Mouse (Mus musculus) hindbrain, embryonic 13.5 days (tissue): ENCODE results near the gene Mcub. TPM values are rescaled to one million over a fixed set of nuclear protein-coding genes. Genes with fewer than 3 reads are reported as not detected.
A peak's percentile ranks its signal among the peaks of the same experiment; 100 is the strongest.

Experiments used
- ATAC-seq: fragments of 200-750 bp; cut with Nextera tagmentation; 2 replicates; pipeline ENCODE4 v1.8.0; 2017; ENCODE audit warnings: moderate TSS enrichment; ENCODE audit not compliant: low FRiP score
- H3K27ac ChIP-seq: fragments of 300-500 bp; sonication (generic); 2 replicates; pipeline ENCODE4 v1.5.1; 2015; ENCODE audit warnings: inconsistent platforms, mild to moderate bottlenecking, moderate library complexity
- H3K27me3 ChIP-seq: fragments of 300-500 bp; sonication (generic); 2 replicates; pipeline ENCODE4 v1.6.1; 2015; ENCODE audit warnings: mild to moderate bottlenecking, inconsistent platforms
- H3K36me3 ChIP-seq: fragments of 300-500 bp; sonication (generic); 2 replicates; pipeline ENCODE4 v1.6.1; 2015; ENCODE audit warnings: mild to moderate bottlenecking, inconsistent platforms
- H3K4me1 ChIP-seq: fragments of 300-500 bp; sonication (generic); replicated peaks from 2 replicates; pipeline ENCODE4 v1.6.1; 2015; ENCODE audit warnings: inconsistent platforms
- H3K4me2 ChIP-seq: fragments of 300-500 bp; sonication (generic); 2 replicates; pipeline ENCODE4 v1.6.1; 2015; ENCODE audit warnings: inconsistent platforms, mild to moderate bottlenecking, moderate library complexity
- H3K4me3 ChIP-seq: fragments of 300-500 bp; sonication (generic); 2 replicates; pipeline ENCODE4 v1.5.1; 2015; ENCODE audit warnings: mild to moderate bottlenecking, inconsistent platforms
- H3K9ac ChIP-seq: fragments of 300-500 bp; sonication (generic); 2 replicates; pipeline ENCODE4 v1.6.1; 2015; ENCODE audit warnings: mild to moderate bottlenecking, inconsistent platforms
- H3K9me3 ChIP-seq: fragments of 300-500 bp; sonication (generic); 2 replicates; pipeline ENCODE4 v1.6.1; 2016; ENCODE audit warnings: inconsistent platforms
- WGBS: fragments of 180-500 bp; shearing (Covaris S2); methylation state at CpG from one replicate; pipeline ENCODE4 v1.1.7; 2015; 5-methylcytosine and 5-hydroxymethylcytosine counted together
- polyA plus RNA-seq: library from polyadenylated mRNA; unstranded; fragments of >200 nt; fragmentation: Nextera tagmentation; extraction: Ambion mirVana; gene quantifications from 2 replicates; pipeline ENCODE4 v1.2.1, GENCODE M21; 2015

The Mcub gene
- polyA plus RNA-seq, 1 experiment from 2014 or later: 4.0 TPM

- no peak overlapping the region for H3K27ac ChIP-seq
- H3K4me2 ChIP-seq: no peak overlapping the region
- H3K27me3 ChIP-seq: no peaks in the 10 kb centered on the region
- WGBS: 93% methylated on average over 14 of the region's 14 CpGs
- ATAC-seq: no peak
- no peaks in the 10 kb centered on the region for H3K4me1 ChIP-seq
- peaks cover 51% of the 10 kb centered on the region for H3K36me3 ChIP-seq
- H3K4me3 ChIP-seq: no peak overlapping the region
- no peak overlapping the region for H3K9ac ChIP-seq
- H3K9me3 ChIP-seq: no peaks in the 10 kb centered on the region
These were observed 58.0 kb downstream of the Mcub start for GRCm38 (mm10) chr3:129912025-129912424.

GRCm38 (mm10) chr3:129904381-129905132 is 65.4 kb downstream of the Mcub start:
- Histone ChIP-seq H3K27ac (no peak overlapping the region), H3K4me2 (no peak overlapping the region), H3K36me3 (peaks cover 20% of the 10 kb centered on the region), H3K27me3 (no peaks in the 10 kb centered on the region), H3K4me1 (peaks cover 21% of the 10 kb centered on the region), H3K9me3 (no peaks in the 10 kb centered on the region), H3K9ac (no peak overlapping the region), H3K4me3 (no peak overlapping the region)
- WGBS: 92% methylated on average over 7 of the region's 7 CpGs
- ATAC-seq: no peak

- Histone ChIP-seq H3K9ac (no peak overlapping the region), H3K36me3 (peaks cover 13% of the 10 kb centered on the region), H3K27me3 (no peaks in the 10 kb centered on the region), H3K9me3 (no peaks in the 10 kb centered on the region), H3K4me1 (peaks cover 21% of the 10 kb centered on the region), H3K4me2 (no peak overlapping the region), H3K4me3 (no peak overlapping the region), H3K27ac (no peak overlapping the region)
- no peak for ATAC-seq
- 86% methylated on average over 8 of the region's 8 CpGs for WGBS
These were observed 66.1 kb downstream of the Mcub start for GRCm38 (mm10) chr3:129903866-129904265.

- H3K27me3 ChIP-seq: no peaks in the 10 kb centered on the region
- 95% methylated on average over 3 of the region's 3 CpGs for WGBS
- ATAC-seq: no peak
These were observed 66.6 kb downstream of the Mcub start for GRCm38 (mm10) chr3:129903369-129903768.

GRCm38 (mm10) chr3:129901271-129901809 is 68.7 kb downstream of the Mcub start, which contains the start of gene Casp6:
TSS of gene Casp6 (plus strand) at chr3:129901425.
- no peaks in the 10 kb centered on the region for H3K27me3 ChIP-seq
- peak; percentile 93 for ATAC-seq
- WGBS: 1% methylated on average over 34 of the region's 34 CpGs
- H3K36me3 ChIP-seq: peaks cover 5% of the 10 kb centered on the region; the same call in 1 of the 2 replicates
- H3K9ac ChIP-seq: peak within 1 kb of the TSS; percentile 75
- H3K4me3 ChIP-seq: peak within 1 kb of the TSS; percentile 58
- H3K4me2 ChIP-seq: peak within 1 kb of the TSS; percentile 71
- H3K27ac ChIP-seq: peak within 1 kb of the TSS; percentile 40
- H3K4me1 ChIP-seq: peaks cover 21% of the 10 kb centered on the region
- no peaks in the 10 kb centered on the region for H3K9me3 ChIP-seq

More at GRCm38 (mm10) chr3:129903369-129903768, 66.6 kb downstream of the Mcub start:
- no peak overlapping the region for H3K27ac ChIP-seq
- no peak overlapping the region for H3K4me2 ChIP-seq
- H3K4me3 ChIP-seq: no peak overlapping the region
- peaks cover 21% of the 10 kb centered on the region for H3K4me1 ChIP-seq
- H3K36me3 ChIP-seq: peaks cover 9% of the 10 kb centered on the region
- H3K9me3 ChIP-seq: no peaks in the 10 kb centered on the region
- no peak overlapping the region for H3K9ac ChIP-seq

- Histone ChIP-seq H3K27ac (no peak overlapping the region), H3K4me2 (no peak overlapping the region), H3K4me1 (peaks cover 21% of the 10 kb centered on the region), H3K36me3 (peaks cover 14% of the 10 kb centered on the region), H3K27me3 (no peaks in the 10 kb centered on the region), H3K9ac (no peak overlapping the region), H3K4me3 (no peak overlapping the region), H3K9me3 (no peaks in the 10 kb centered on the region)
- no peak for ATAC-seq
- WGBS: 67% methylated on average over 4 of the region's 4 CpGs
These were observed 71.1 kb downstream of the Mcub start for GRCm38 (mm10) chr3:129898886-129899285.

GRCm38 (mm10) chr3:129896591-129896990 is 73.4 kb downstream of the Mcub start:
- 92% methylated on average over 6 of the region's 6 CpGs for WGBS

GRCm38 (mm10) chr3:129893143-129893542 is 76.9 kb downstream of the Mcub start:
- Histone ChIP-seq H3K4me2 (no peak overlapping the region), H3K9ac (no peak overlapping the region), H3K9me3 (no peaks in the 10 kb centered on the region), H3K4me1 (no peaks in the 10 kb centered on the region), H3K27ac (no peak overlapping the region), H3K36me3 (peaks cover 41% of the 10 kb centered on the region), H3K27me3 (no peaks in the 10 kb centered on the region), H3K4me3 (no peak overlapping the region)
- no peak for ATAC-seq
- WGBS: 95% methylated on average over 3 of the region's 3 CpGs

More at GRCm38 (mm10) chr3:129896591-129896990, 73.4 kb downstream of the Mcub start:
- Histone ChIP-seq H3K27me3 (no peaks in the 10 kb centered on the region), H3K4me2 (no peak overlapping the region), H3K4me3 (no peak overlapping the region), H3K9me3 (no peaks in the 10 kb centered on the region), H3K27ac (no peak overlapping the region), H3K4me1 (peaks cover 8% of the 10 kb centered on the region), H3K36me3 (peaks cover 27% of the 10 kb centered on the region), H3K9ac (no peak overlapping the region)
- ATAC-seq: no peak

GRCm38 (mm10) chr3:129892003-129892402 is 78.0 kb downstream of the Mcub start:
- peaks cover 41% of the 10 kb centered on the region for H3K36me3 ChIP-seq
- H3K9me3 ChIP-seq: no peaks in the 10 kb centered on the region
- no peaks in the 10 kb centered on the region for H3K27me3 ChIP-seq
- H3K27ac ChIP-seq: no peak overlapping the region
- H3K4me2 ChIP-seq: no peak overlapping the region
- 86% methylated on average over 5 of the region's 5 CpGs for WGBS
- H3K4me3 ChIP-seq: no peak overlapping the region
- H3K9ac ChIP-seq: no peak overlapping the region
- no peaks in the 10 kb centered on the region for H3K4me1 ChIP-seq
- ATAC-seq: no peak

GRCm38 (mm10) chr3:129887779-129888517 is 82.1 kb downstream of the Mcub start:
- H3K4me1 ChIP-seq: no peaks in the 10 kb centered on the region
- no peak overlapping the region for H3K9ac ChIP-seq
- 93% methylated on average over 13 of the region's 13 CpGs for WGBS
- peaks cover 23% of the 10 kb centered on the region for H3K36me3 ChIP-seq
- no peaks in the 10 kb centered on the region for H3K27me3 ChIP-seq
- no peak overlapping the region for H3K4me2 ChIP-seq
- H3K27ac ChIP-seq: no peak overlapping the region
- no peak overlapping the region for H3K4me3 ChIP-seq
- no peak for ATAC-seq
- no peaks in the 10 kb centered on the region for H3K9me3 ChIP-seq

- Histone ChIP-seq H3K9ac (no peak overlapping the region), H3K27ac (no peak overlapping the region), H3K9me3 (no peaks in the 10 kb centered on the region), H3K4me2 (no peak overlapping the region), H3K27me3 (no peaks in the 10 kb centered on the region), H3K36me3 (peaks cover 14% of the 10 kb centered on the region), H3K4me3 (no peak overlapping the region), H3K4me1 (no peaks in the 10 kb centered on the region)
- no peak for ATAC-seq
- 92% methylated on average over 5 of the region's 5 CpGs for WGBS
These were observed 83.6 kb downstream of the Mcub start for GRCm38 (mm10) chr3:129886430-129886829.

GRCm38 (mm10) chr3:129885577-129885976 is 84.4 kb downstream of the Mcub start:
- ATAC-seq: no peak
- WGBS: 90% methylated on average over 9 of the region's 9 CpGs
- H3K9me3 ChIP-seq: no peaks in the 10 kb centered on the region
- no peak overlapping the region for H3K4me3 ChIP-seq
- peaks cover 7% of the 10 kb centered on the region for H3K36me3 ChIP-seq
- H3K9ac ChIP-seq: no peak overlapping the region
- no peaks in the 10 kb centered on the region for H3K4me1 ChIP-seq
- no peaks in the 10 kb centered on the region for H3K27me3 ChIP-seq
- no peak overlapping the region for H3K27ac ChIP-seq
- no peak overlapping the region for H3K4me2 ChIP-seq
